Mouse (Mus musculus): Measurements from ENCODE around the gene Cdc37l1. TPM values are rescaled to one million over a fixed set of nuclear protein-coding genes. Genes with fewer than 3 reads are reported as not detected.

Cdc37l1 gene
- polyA plus RNA-seq, 1 experiment from 2014 or later: 38.4 TPM

- Histone ChIP-seq H3K9ac (ENCODE audit: low read length) (no peak overlapping the region), H3K27me3 (ENCODE audit: control insufficient read depth, insufficient read depth, low read length) (no peaks in the 10 kb centered on the region), H3K27ac (ENCODE audit: low read length) (no peak overlapping the region), H3K4me1 (ENCODE audit: control insufficient read depth, insufficient read depth, low read length) (peaks cover 10% of the 10 kb centered on the region), H3K4me2 (ENCODE audit: low read depth, low read length) (no peak overlapping the region), H3K9me3 (replicated peaks; ENCODE audit: control insufficient read depth, low read length) (no peaks in the 10 kb centered on the region), H3K36me3 (ENCODE audit: control insufficient read depth, insufficient read depth, low read length) (no peaks in the 10 kb centered on the region), H3K4me3 (replicated peaks; ENCODE audit: low read length) (no peak overlapping the region)
- 24% methylated on average over 6 of the region's 6 CpGs for WGBS
- ATAC-seq (ENCODE audit: insufficient read depth, low FRiP score): no peak
These were observed 70.1 kb downstream of the Cdc37l1 start for GRCm38 (mm10) chr19:29060299-29060698.

GRCm38 (mm10) chr19:29063009-29063408 is 72.9 kb downstream of the Cdc37l1 start:
- no peak overlapping the region for H3K9ac ChIP-seq (ENCODE audit: low read length)
- no peak for ATAC-seq (ENCODE audit: insufficient read depth, low FRiP score)
- H3K27ac ChIP-seq (ENCODE audit: low read length): no peak overlapping the region
- no peaks in the 10 kb centered on the region for H3K27me3 ChIP-seq (ENCODE audit: control insufficient read depth, insufficient read depth, low read length)
- no peak overlapping the region for H3K4me3 ChIP-seq (replicated peaks; ENCODE audit: low read length)
- H3K4me1 ChIP-seq (ENCODE audit: control insufficient read depth, insufficient read depth, low read length): peaks cover 18% of the 10 kb centered on the region
- no peak overlapping the region for H3K4me2 ChIP-seq (ENCODE audit: low read depth, low read length)
- H3K36me3 ChIP-seq (ENCODE audit: control insufficient read depth, insufficient read depth, low read length): no peaks in the 10 kb centered on the region
- WGBS: 87% methylated on average over 5 of the region's 5 CpGs
- no peaks in the 10 kb centered on the region for H3K9me3 ChIP-seq (replicated peaks; ENCODE audit: control insufficient read depth, low read length)

GRCm38 (mm10) chr19:29063577-29064363 is 73.6 kb downstream of the Cdc37l1 start:
- peak overlapping the region; percentile 77 for H3K27ac ChIP-seq (ENCODE audit: low read length)
- peak; percentile 67; the same call in 1 of the 2 replicates for ATAC-seq (ENCODE audit: insufficient read depth, low FRiP score)
- H3K4me2 ChIP-seq (ENCODE audit: low read depth, low read length): peak overlapping the region; percentile 44
- peak overlapping the region; percentile 43; the same call in 1 of the 2 replicates for H3K9ac ChIP-seq (ENCODE audit: low read length)
- H3K27me3 ChIP-seq (ENCODE audit: control insufficient read depth, insufficient read depth, low read length): no peaks in the 10 kb centered on the region
- peaks cover 18% of the 10 kb centered on the region for H3K4me1 ChIP-seq (ENCODE audit: control insufficient read depth, insufficient read depth, low read length)
- no peaks in the 10 kb centered on the region for H3K9me3 ChIP-seq (replicated peaks; ENCODE audit: control insufficient read depth, low read length)
- H3K36me3 ChIP-seq (ENCODE audit: control insufficient read depth, insufficient read depth, low read length): no peaks in the 10 kb centered on the region
- WGBS: 17% methylated on average over 18 of the region's 18 CpGs
- H3K4me3 ChIP-seq (replicated peaks; ENCODE audit: low read length): peak overlapping the region; percentile 26

GRCm38 (mm10) chr19:29064451-29065102 is 74.4 kb downstream of the Cdc37l1 start:
- Histone ChIP-seq H3K27ac (ENCODE audit: low read length) (peak overlapping the region; percentile 77), H3K4me3 (replicated peaks; ENCODE audit: low read length) (peak overlapping the region; percentile 26; the same call in 1 of the 2 replicates), H3K4me2 (ENCODE audit: low read depth, low read length) (peak overlapping the region; percentile 44), H3K9me3 (replicated peaks; ENCODE audit: control insufficient read depth, low read length) (no peaks in the 10 kb centered on the region), H3K36me3 (ENCODE audit: control insufficient read depth, insufficient read depth, low read length) (no peaks in the 10 kb centered on the region), H3K27me3 (ENCODE audit: control insufficient read depth, insufficient read depth, low read length) (no peaks in the 10 kb centered on the region), H3K4me1 (ENCODE audit: control insufficient read depth, insufficient read depth, low read length) (peaks cover 18% of the 10 kb centered on the region), H3K9ac (ENCODE audit: low read length) (peak overlapping the region; percentile 43; the same call in 1 of the 2 replicates)
- peak; percentile 45; the same call in 1 of the 2 replicates for ATAC-seq (ENCODE audit: insufficient read depth, low FRiP score)
- WGBS: 53% methylated on average over 9 of the region's 9 CpGs

- Histone ChIP-seq H3K9me3 (replicated peaks; ENCODE audit: control insufficient read depth, low read length) (no peaks in the 10 kb centered on the region), H3K4me1 (ENCODE audit: control insufficient read depth, insufficient read depth, low read length) (peaks cover 15% of the 10 kb centered on the region), H3K9ac (ENCODE audit: low read length) (peak overlapping the region; percentile 19), H3K27ac (ENCODE audit: low read length) (peak overlapping the region; percentile 40), H3K27me3 (ENCODE audit: control insufficient read depth, insufficient read depth, low read length) (no peaks in the 10 kb centered on the region), H3K4me3 (replicated peaks; ENCODE audit: low read length) (peak overlapping the region; percentile 27), H3K4me2 (ENCODE audit: low read depth, low read length) (peak overlapping the region; percentile 44), H3K36me3 (ENCODE audit: control insufficient read depth, insufficient read depth, low read length) (no peaks in the 10 kb centered on the region)
- WGBS: 12% methylated on average over 11 of the region's 11 CpGs
- ATAC-seq (ENCODE audit: insufficient read depth, low FRiP score): peak; percentile 67; the same call in 1 of the 2 replicates
These were observed 76.9 kb downstream of the Cdc37l1 start for GRCm38 (mm10) chr19:29066981-29067471.

GRCm38 (mm10) chr19:29069195-29069594 is 79.0 kb downstream of the Cdc37l1 start:
- Histone ChIP-seq H3K4me3 (replicated peaks; ENCODE audit: low read length) (no peak overlapping the region), H3K9me3 (replicated peaks; ENCODE audit: control insufficient read depth, low read length) (no peaks in the 10 kb centered on the region), H3K36me3 (ENCODE audit: control insufficient read depth, insufficient read depth, low read length) (no peaks in the 10 kb centered on the region), H3K27me3 (ENCODE audit: control insufficient read depth, insufficient read depth, low read length) (no peaks in the 10 kb centered on the region), H3K4me1 (ENCODE audit: control insufficient read depth, insufficient read depth, low read length) (peaks cover 13% of the 10 kb centered on the region), H3K27ac (ENCODE audit: low read length) (no peak overlapping the region), H3K9ac (ENCODE audit: low read length) (no peak overlapping the region), H3K4me2 (ENCODE audit: low read depth, low read length) (no peak overlapping the region)
- 47% methylated on average over 5 of the region's 5 CpGs for WGBS
- no peak for ATAC-seq (ENCODE audit: insufficient read depth, low FRiP score)

- Histone ChIP-seq H3K4me2 (ENCODE audit: low read depth, low read length) (no peak overlapping the region), H3K4me1 (ENCODE audit: control insufficient read depth, insufficient read depth, low read length) (no peaks in the 10 kb centered on the region), H3K9me3 (replicated peaks; ENCODE audit: control insufficient read depth, low read length) (no peaks in the 10 kb centered on the region), H3K27ac (ENCODE audit: low read length) (no peak overlapping the region), H3K27me3 (ENCODE audit: control insufficient read depth, insufficient read depth, low read length) (no peaks in the 10 kb centered on the region), H3K9ac (ENCODE audit: low read length) (no peak overlapping the region; the same call in 1 of the 2 replicates), H3K36me3 (ENCODE audit: control insufficient read depth, insufficient read depth, low read length) (no peaks in the 10 kb centered on the region), H3K4me3 (replicated peaks; ENCODE audit: low read length) (no peak overlapping the region)
- 49% methylated on average over 6 of the region's 6 CpGs for WGBS
- ATAC-seq (ENCODE audit: insufficient read depth, low FRiP score): no peak
These were observed 84.7 kb downstream of the Cdc37l1 start for GRCm38 (mm10) chr19:29074802-29075201.
